Mouse (Mus musculus): Measurements from ENCODE around the gene Gm9972. TPM values are rescaled to one million over a fixed set of nuclear protein-coding genes. Genes with fewer than 3 reads are reported as not detected.

Gene Gm9972
- polyA plus RNA-seq (2015; fragmentation: Nextera tagmentation; extraction: Ambion mirVana) = 0.35 and 0.55 TPM in 2 replicates

- H3K36me3 ChIP-seq (ENCODE audit: control insufficient read depth, insufficient read depth, low read length) = no peaks in the 10 kb centered on the region
- no peak within 1 kb of the TSS for H3K4me3 ChIP-seq (ENCODE audit: low read depth, low read length)
- no peak within 1 kb of the TSS for H3K9ac ChIP-seq (ENCODE audit: low read length)
- no peak within 1 kb of the TSS for H3K27ac ChIP-seq (replicated peaks)
- no peak for TF ChIP-seq EP300 (optimal IDR thresholded peaks at IDR 0.05)
- TF ChIP-seq CTCF (IDR thresholded peaks at IDR 0.05; ENCODE audit: low read depth) = no peak
- H3K9me3 ChIP-seq (ENCODE audit: control insufficient read depth, low read length) = no peaks in the 10 kb centered on the region
- no peak within 1 kb of the TSS for H3K4me2 ChIP-seq (replicated peaks; ENCODE audit: low read depth)
- H3K4me1 ChIP-seq (replicated peaks; ENCODE audit: control insufficient read depth, insufficient read depth) = no peaks in the 10 kb centered on the region
- H3K27me3 ChIP-seq (ENCODE audit: control insufficient read depth, insufficient read depth, low read length) = no peaks in the 10 kb centered on the region
- no peak for DNase-seq (ENCODE audit: low spot score)
- no peak for ATAC-seq (ENCODE audit: low FRiP score, low TSS enrichment)
These were observed at the start of gene Gm9972 for GRCm38 (mm10) chr11:43035446-43035845. Gm9972 (plus strand) TSS chr11:43035746.

GRCm38 (mm10) chr11:42999188-42999587 is 36.4 kb upstream of the Gm9972 start:
- 41% methylated on average over 3 of the region's 3 CpGs for WGBS
- Histone ChIP-seq H3K36me3 (ENCODE audit: control insufficient read depth, insufficient read depth, low read length) (no peaks in the 10 kb centered on the region), H3K4me2 (replicated peaks; ENCODE audit: low read depth) (no peak overlapping the region), H3K4me1 (replicated peaks; ENCODE audit: control insufficient read depth, insufficient read depth) (no peaks in the 10 kb centered on the region), H3K9ac (ENCODE audit: low read length) (no peak overlapping the region), H3K9me3 (ENCODE audit: control insufficient read depth, low read length) (no peaks in the 10 kb centered on the region), H3K4me3 (ENCODE audit: low read depth, low read length) (no peak overlapping the region), H3K27ac (replicated peaks) (no peak overlapping the region), H3K27me3 (ENCODE audit: control insufficient read depth, insufficient read depth, low read length) (no peaks in the 10 kb centered on the region)
- ATAC-seq (ENCODE audit: low FRiP score, low TSS enrichment) (no peak), DNase-seq (ENCODE audit: low spot score) (peak; percentile 23)
- TF ChIP-seq CTCF (IDR thresholded peaks at IDR 0.05; ENCODE audit: low read depth) (peak; percentile 75), EP300 (optimal IDR thresholded peaks at IDR 0.05) (no peak)

GRCm38 (mm10) chr11:43011941-43012340 is 23.6 kb upstream of the Gm9972 start:
- Histone ChIP-seq H3K4me2 (replicated peaks; ENCODE audit: low read depth) (no peak overlapping the region), H3K4me1 (replicated peaks; ENCODE audit: control insufficient read depth, insufficient read depth) (no peaks in the 10 kb centered on the region), H3K9ac (ENCODE audit: low read length) (no peak overlapping the region), H3K27ac (replicated peaks) (no peak overlapping the region), H3K36me3 (ENCODE audit: control insufficient read depth, insufficient read depth, low read length) (no peaks in the 10 kb centered on the region), H3K4me3 (ENCODE audit: low read depth, low read length) (no peak overlapping the region), H3K9me3 (ENCODE audit: control insufficient read depth, low read length) (no peaks in the 10 kb centered on the region), H3K27me3 (ENCODE audit: control insufficient read depth, insufficient read depth, low read length) (no peaks in the 10 kb centered on the region)
- WGBS = 64% methylated on average over 2 of the region's 2 CpGs
- TF ChIP-seq EP300 (optimal IDR thresholded peaks at IDR 0.05) = no peak
- TF ChIP-seq CTCF (IDR thresholded peaks at IDR 0.05; ENCODE audit: low read depth) = no peak
- ATAC-seq (ENCODE audit: low FRiP score, low TSS enrichment) (no peak), DNase-seq (ENCODE audit: low spot score) (no peak)

GRCm38 (mm10) chr11:43012980-43013379 is 22.6 kb upstream of the Gm9972 start:
- WGBS = 73% methylated on average over 4 of the region's 4 CpGs
- H3K36me3 ChIP-seq (ENCODE audit: control insufficient read depth, insufficient read depth, low read length) = no peaks in the 10 kb centered on the region
- TF ChIP-seq EP300 (optimal IDR thresholded peaks at IDR 0.05) (no peak), CTCF (IDR thresholded peaks at IDR 0.05; ENCODE audit: low read depth) (no peak)

GRCm38 (mm10) chr11:43023109-43023688 is 12.3 kb upstream of the Gm9972 start:
- H3K9ac ChIP-seq (ENCODE audit: low read length) = no peak overlapping the region
- H3K27ac ChIP-seq (replicated peaks) = no peak overlapping the region
- H3K4me3 ChIP-seq (ENCODE audit: low read depth, low read length) = no peak overlapping the region
- H3K4me2 ChIP-seq (replicated peaks; ENCODE audit: low read depth) = no peak overlapping the region
- H3K36me3 ChIP-seq (ENCODE audit: control insufficient read depth, insufficient read depth, low read length) = no peaks in the 10 kb centered on the region
- ATAC-seq (ENCODE audit: low FRiP score, low TSS enrichment) (peak; percentile 56; the same call in 1 of the 2 replicates), DNase-seq (ENCODE audit: low spot score) (no peak)
- TF ChIP-seq EP300 (optimal IDR thresholded peaks at IDR 0.05) = no peak
- no peak for TF ChIP-seq CTCF (IDR thresholded peaks at IDR 0.05; ENCODE audit: low read depth)
- no peaks in the 10 kb centered on the region for H3K4me1 ChIP-seq (replicated peaks; ENCODE audit: control insufficient read depth, insufficient read depth)
- no peaks in the 10 kb centered on the region for H3K9me3 ChIP-seq (ENCODE audit: control insufficient read depth, low read length)
- no peaks in the 10 kb centered on the region for H3K27me3 ChIP-seq (ENCODE audit: control insufficient read depth, insufficient read depth, low read length)

More at GRCm38 (mm10) chr11:43012980-43013379, 22.6 kb upstream of the Gm9972 start:
- no peak for DNase-seq (ENCODE audit: low spot score)
- no peak for ATAC-seq (ENCODE audit: low FRiP score, low TSS enrichment)
- no peaks in the 10 kb centered on the region for H3K27me3 ChIP-seq (ENCODE audit: control insufficient read depth, insufficient read depth, low read length)
- no peaks in the 10 kb centered on the region for H3K4me1 ChIP-seq (replicated peaks; ENCODE audit: control insufficient read depth, insufficient read depth)
- H3K9ac ChIP-seq (ENCODE audit: low read length) = no peak overlapping the region
- H3K4me3 ChIP-seq (ENCODE audit: low read depth, low read length) = no peak overlapping the region
- no peaks in the 10 kb centered on the region for H3K9me3 ChIP-seq (ENCODE audit: control insufficient read depth, low read length)
- H3K27ac ChIP-seq (replicated peaks) = no peak overlapping the region
- no peak overlapping the region for H3K4me2 ChIP-seq (replicated peaks; ENCODE audit: low read depth)

- no peaks in the 10 kb centered on the region for H3K9me3 ChIP-seq (ENCODE audit: control insufficient read depth, low read length)
- H3K9ac ChIP-seq (ENCODE audit: low read length) = no peak overlapping the region
- H3K27me3 ChIP-seq (ENCODE audit: control insufficient read depth, insufficient read depth, low read length) = no peaks in the 10 kb centered on the region
- H3K4me3 ChIP-seq (ENCODE audit: low read depth, low read length) = no peak overlapping the region
- H3K4me2 ChIP-seq (replicated peaks; ENCODE audit: low read depth) = no peak overlapping the region
- DNase-seq (ENCODE audit: low spot score) (no peak), ATAC-seq (ENCODE audit: low FRiP score, low TSS enrichment) (no peak)
- no peak for TF ChIP-seq EP300 (optimal IDR thresholded peaks at IDR 0.05)
- TF ChIP-seq CTCF (IDR thresholded peaks at IDR 0.05; ENCODE audit: low read depth) = no peak
- WGBS = 76% methylated on average over 1 of the region's 1 CpGs
- no peak overlapping the region for H3K27ac ChIP-seq (replicated peaks)
- no peaks in the 10 kb centered on the region for H3K36me3 ChIP-seq (ENCODE audit: control insufficient read depth, insufficient read depth, low read length)
- no peaks in the 10 kb centered on the region for H3K4me1 ChIP-seq (replicated peaks; ENCODE audit: control insufficient read depth, insufficient read depth)
These were observed 5.7 kb upstream of the Gm9972 start for GRCm38 (mm10) chr11:43029813-43030212.

Measured in stomach, postnatal 0 days (tissue).